Mouse (Mus musculus) leukemia stem cell, adult 10-12 weeks (primary cell): ENCODE measurements around the gene Wdr93. TPM values are rescaled to one million over a fixed set of nuclear protein-coding genes. Genes with fewer than 3 reads are reported as not detected.

ENCODE experiments used
- polyA plus RNA-seq: library from polyadenylated mRNA; stranded (reverse); fragments of >175 nt; gene quantifications from 2 replicates; pipeline ENCODE4 v1.2.3, GENCODE M21; 2012; ENCODE audit warnings: low replicate concordance

Gene Wdr93
- polyA plus RNA-seq = not detected in 2 replicates

GRCm38 (mm10) chr7:79742659-79743536 is at the start of gene Wdr93, which contains the start of gene Pex11a:
TSS of gene Wdr93 (plus strand) at chr7:79743163.
TSS of gene Pex11a (minus strand) at chr7:79743131.

GRCm38 (mm10) chr7:79715187-79715981 is 27.6 kb upstream of the Wdr93 start, which contains the start of gene Kif7:
TSS of gene Kif7 (minus strand) at chr7:79715720.

GRCm38 (mm10) chr7:79732622-79733021 is 10.3 kb upstream of the Wdr93 start, which contains the start of gene Plin1:
TSS of gene Plin1 (minus strand) at chr7:79732903.

GRCm38 (mm10) chr7:79793688-79794087 is 50.7 kb downstream of the Wdr93 start, which contains the start of gene Mesp1:
TSS of gene Mesp1 (minus strand) at chr7:79793788.

GRCm38 (mm10) chr7:79810611-79811506 is 67.9 kb downstream of the Wdr93 start, which contains the start of gene Mesp2:
TSS of gene Mesp2 (plus strand) at chr7:79810727.

Other genes with a start within 250 kb of the Wdr93 start
- gene Rhcg, start 125.5 kb upstream of the Wdr93 start, polyA plus RNA-seq = 0.51 TPM in 1 of 2 replicates, not detected in the other
- 10.0 and 12.0 TPM in 2 replicates for gene Ticrr, start 83.0 kb upstream of the Wdr93 start, polyA plus RNA-seq
- gene Kif7, start 27.4 kb upstream of the Wdr93 start, polyA plus RNA-seq = 0.61 and 0.99 TPM in 2 replicates
- gene Plin1, start 10.3 kb upstream of the Wdr93 start, polyA plus RNA-seq = not detected in 2 replicates
- gene Pex11a, start within 50 bp of the Wdr93 start, polyA plus RNA-seq = 1.1 and 1.2 TPM in 2 replicates
- not detected in 2 replicates for gene Mesp1, start 50.6 kb downstream of the Wdr93 start, polyA plus RNA-seq
- gene Mesp2, start 67.6 kb downstream of the Wdr93 start, polyA plus RNA-seq = 0.26 and 0.38 TPM in 2 replicates
- 6.6 and 6.8 TPM in 2 replicates for gene Anpep, start 117.9 kb downstream of the Wdr93 start, polyA plus RNA-seq
- 3.1 and 7.1 TPM in 2 replicates for gene Ap3s2, start 177.5 kb downstream of the Wdr93 start, polyA plus RNA-seq
- 0.47 TPM in 1 of 2 replicates, not detected in the other for gene Arpin, start 192.2 kb downstream of the Wdr93 start, polyA plus RNA-seq